Mouse (Mus musculus) cerebellum, adult 11-12 months (tissue): ENCODE measurements around the gene Hrh1.

ENCODE experiments used
- DNase-seq: peaks from one replicate; pipeline ENCODE4 v3.0.0; 2022

Hrh1 gene

GRCm38 (mm10) chr6:114397691-114398217, at the start of gene Hrh1:
Gene Hrh1, plus strand, starts transcription at chr6:114397936.
- DNase-seq, result no peak

DNA sequence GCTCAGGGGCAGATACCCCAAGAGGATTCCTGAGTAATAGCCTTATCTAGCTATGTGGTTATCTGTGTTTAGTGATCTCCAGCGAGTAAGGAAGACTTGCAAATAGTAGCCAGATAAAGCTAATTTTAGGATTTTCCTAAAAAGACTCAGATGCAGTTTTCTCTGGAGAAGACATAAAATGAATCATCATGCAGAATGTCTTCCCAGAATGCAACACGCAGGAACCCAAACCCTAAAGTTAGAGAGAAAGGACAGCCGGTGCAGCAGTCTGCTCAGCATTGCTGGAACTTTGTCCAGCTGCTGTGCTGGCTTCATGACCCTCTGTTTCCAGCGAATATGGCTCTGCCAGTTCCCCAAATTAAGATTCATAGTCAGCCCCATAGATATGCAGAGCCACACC, 43.1 kb upstream of the Hrh1 start:
- no peak for DNase-seq

GRCm38 (mm10) chr6:114358171-114358570, 39.6 kb upstream of the Hrh1 start:
- DNase-seq, result peak; percentile 6

DNA sequence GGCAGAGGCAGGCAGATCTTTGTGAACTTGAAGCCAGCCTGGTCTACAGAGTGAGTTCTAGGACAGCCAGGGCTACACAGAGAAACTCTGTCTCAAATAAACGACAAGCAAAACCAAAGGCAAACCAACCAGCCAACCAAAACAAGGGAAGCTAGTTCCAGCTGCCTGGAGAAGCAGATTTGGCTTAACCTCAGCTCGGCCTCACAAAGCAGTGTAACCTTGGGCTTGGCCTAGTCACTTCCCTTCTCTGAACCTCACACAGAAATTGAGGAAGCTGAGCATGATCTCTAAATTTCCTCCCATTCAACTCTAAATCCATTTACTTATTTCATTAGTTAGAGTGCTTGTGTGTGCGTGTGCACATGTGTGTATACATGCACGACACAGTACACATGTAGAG, 35.4 kb upstream of the Hrh1 start:
- no peak for DNase-seq

DNA sequence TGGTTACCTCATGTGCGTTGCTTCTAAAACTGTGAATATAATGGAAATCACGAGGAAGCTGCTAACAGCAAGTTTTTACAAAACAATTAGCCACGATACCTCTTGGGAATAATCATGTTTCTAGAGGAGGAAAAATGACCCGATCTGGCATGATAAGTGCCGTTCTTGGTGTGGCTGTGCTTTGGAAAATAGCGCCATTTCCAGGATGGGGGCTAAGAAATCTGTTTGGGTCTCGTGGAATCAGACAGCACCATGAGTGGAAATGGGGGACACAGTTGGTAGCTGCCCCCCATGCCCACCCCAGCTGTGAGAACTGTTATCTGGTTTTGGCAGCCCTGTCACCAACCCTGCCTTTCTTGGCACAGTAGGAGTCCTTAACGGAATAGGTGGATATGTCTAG, 34.0 kb upstream of the Hrh1 start:
- no peak for DNase-seq

GRCm38 (mm10) chr6:114364734-114365133, 33.0 kb upstream of the Hrh1 start:
- no peak for DNase-seq

- no peak for DNase-seq
These were observed 31.5 kb upstream of the Hrh1 start for GRCm38 (mm10) chr6:114366191-114366590.

GRCm38 (mm10) chr6:114367681-114368080, 30.1 kb upstream of the Hrh1 start:
- no peak for DNase-seq

DNA sequence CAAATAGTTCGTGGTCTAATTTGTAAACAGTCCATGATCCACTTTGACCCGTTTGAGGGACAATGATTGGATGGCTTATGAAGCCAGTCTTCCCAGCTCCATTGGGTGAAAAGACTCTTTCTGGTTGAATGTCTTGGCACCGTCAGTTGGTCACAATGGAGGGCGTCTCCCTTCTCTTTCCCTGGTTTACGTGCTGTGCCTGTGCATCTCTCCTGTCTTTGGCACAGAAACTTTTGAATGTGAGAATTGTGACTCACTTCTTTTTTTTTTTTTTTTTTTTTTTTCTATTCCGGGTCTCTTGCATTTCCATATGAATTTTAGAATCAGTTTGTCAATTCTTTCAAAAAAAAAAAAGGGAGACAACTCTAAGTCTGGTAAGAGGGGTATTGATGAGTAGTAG, 29.5 kb upstream of the Hrh1 start:
- DNase-seq, result no peak

GRCm38 (mm10) chr6:114372741-114373140, 25.0 kb upstream of the Hrh1 start:
- no peak for DNase-seq

GRCm38 (mm10) chr6:114380872-114381271, 16.9 kb upstream of the Hrh1 start:
- no peak for DNase-seq

DNA sequence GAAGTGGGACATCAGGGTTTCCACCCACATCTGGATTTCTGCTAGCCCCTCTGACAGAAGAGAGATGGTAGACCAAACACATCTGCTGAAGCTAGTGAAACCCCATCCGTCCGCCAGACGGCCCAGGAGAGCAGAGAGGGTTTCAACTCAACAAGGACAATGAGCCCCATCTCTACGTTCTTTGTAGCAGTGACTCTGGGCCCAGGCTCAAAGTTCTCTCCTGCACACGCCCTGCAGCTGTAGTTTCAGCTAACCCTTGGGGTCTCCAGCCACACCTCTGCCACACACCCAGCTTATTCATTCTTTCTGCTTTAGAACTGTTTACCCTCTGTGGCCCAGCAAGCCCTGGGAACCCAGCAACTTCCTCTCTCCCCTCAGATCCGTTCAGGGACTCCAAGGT, 10.4 kb upstream of the Hrh1 start:
- DNase-seq, result no peak

DNA sequence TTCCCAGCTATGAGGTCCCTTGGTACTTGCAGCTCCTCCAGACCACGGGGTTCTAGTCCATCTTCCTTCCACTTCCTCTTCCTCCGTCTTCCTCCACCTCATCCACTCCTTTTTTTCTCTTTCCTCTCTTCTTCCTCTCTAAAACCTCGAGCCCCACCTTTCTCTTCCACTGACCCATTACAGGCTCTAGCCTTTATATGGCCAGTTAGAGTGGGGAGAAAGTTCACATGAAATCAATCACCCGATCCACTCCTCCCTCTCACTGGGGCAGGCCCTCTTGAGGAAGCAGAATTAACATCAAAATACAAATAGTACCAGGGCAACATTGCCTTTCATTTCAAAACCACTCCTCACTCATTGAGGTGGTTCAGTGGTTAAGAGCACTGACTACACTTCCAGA, 9.9 kb upstream of the Hrh1 start:
- no peak for DNase-seq

- DNase-seq, result no peak
These were observed 7.6 kb upstream of the Hrh1 start for GRCm38 (mm10) chr6:114390129-114390528.

GRCm38 (mm10) chr6:114394982-114395381, 2.8 kb upstream of the Hrh1 start:
- DNase-seq, result no peak

GRCm38 (mm10) chr6:114396605-114397004, 1.1 kb upstream of the Hrh1 start:
- DNase-seq, result no peak

- DNase-seq, result no peak
These were observed 456 bp upstream of the Hrh1 start for GRCm38 (mm10) chr6:114397280-114397679.

DNA sequence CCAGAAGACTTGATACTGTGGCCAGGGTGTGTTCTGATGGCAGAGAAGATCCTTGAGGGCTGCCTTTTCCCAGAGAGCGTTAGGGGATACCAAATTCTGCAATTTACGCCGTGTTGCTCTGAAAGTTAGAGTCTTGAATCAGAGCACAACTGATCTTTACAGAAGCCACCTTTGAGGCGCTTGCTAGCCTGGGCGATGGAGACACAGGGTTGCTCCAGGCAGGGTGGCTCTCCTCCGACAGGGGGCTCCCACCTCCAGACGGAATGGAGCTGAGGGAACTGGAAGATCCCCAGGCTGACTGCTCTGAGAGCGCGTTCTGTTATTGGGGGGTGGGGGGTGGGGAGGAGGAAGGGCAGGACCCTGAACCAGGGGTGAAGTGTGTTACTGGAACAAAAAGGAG, 890 bp downstream of the Hrh1 start:
- no peak for DNase-seq

DNA sequence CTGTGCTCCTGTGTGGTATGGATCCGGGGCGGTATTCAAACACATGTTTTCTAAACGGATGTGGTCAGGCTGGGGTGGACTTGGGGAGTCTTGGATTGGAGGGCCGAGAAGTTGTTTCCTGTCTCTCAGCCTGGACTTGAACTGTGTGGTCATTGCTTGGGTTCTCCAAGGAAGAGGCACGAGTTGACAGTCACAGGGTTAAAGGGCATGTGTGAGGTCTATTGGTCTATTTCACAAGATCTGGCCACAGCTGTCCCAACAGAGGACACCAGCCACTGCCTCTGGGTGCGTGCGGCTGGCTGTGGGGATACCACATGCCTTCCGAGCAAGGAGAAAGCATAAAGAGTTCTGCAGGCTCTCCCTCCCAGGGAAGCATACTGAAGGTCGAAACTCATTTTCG, 2.7 kb downstream of the Hrh1 start:
- no peak for DNase-seq

DNA sequence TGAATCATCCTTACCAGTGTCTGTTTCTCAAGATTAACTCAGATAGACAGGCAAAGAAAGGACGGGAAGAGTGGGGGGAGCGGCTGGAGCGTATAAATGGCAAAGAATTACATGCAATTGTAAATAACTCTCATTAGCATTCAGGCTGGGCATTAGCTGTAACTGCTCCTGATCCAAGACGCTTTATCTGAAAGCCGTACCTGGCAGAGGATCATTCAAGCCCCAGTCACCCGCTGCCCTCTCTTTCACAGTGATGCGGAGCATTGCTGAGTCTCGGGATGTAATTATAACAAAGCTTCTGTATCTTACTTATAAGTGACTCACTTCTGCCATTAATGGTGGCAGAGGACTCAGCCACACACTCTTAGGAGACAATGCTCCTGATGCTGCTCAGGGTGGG, 3.1 kb downstream of the Hrh1 start:
- no peak for DNase-seq

DNA sequence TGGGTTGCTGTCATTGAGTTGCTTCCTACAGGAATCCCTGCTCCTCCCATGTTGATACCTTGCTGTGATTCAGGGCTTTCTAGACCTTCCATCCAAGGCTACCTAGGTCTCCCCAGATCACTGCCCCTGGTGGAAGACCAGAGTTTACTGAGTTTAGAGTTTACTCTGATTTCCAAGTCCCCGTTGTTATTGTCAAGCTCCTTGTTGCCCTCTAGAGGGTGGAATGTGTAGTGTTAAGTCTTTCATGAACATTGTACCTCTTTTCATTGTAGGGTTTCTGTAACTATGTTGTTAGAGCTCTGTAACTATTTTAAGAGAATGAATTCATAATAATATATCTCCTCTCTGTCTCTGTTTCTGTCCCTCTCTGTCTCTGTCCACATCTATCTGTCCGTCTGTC, 4.4 kb downstream of the Hrh1 start:
- no peak for DNase-seq

- no peak for DNase-seq
These were observed 5.9 kb downstream of the Hrh1 start for GRCm38 (mm10) chr6:114403632-114404031.

DNA sequence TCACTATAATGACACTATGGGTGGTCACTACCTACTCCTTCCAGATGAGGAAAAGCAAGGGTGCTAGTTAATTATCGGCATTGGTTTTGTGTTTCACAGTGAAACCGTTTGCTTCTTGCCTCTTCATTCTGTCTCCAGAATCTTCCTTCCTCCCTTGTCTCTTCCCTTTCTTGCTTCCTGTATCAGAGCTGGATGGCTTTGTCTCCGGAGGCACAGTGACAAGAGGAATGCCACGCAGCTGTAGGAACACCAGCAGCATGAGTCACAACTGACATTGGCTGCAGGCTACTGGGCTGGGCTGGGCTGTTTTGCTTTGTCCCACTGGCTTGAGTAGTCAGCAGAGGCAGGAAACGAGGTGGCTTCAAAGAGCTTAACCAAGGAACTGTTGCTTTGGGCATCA, 6.4 kb downstream of the Hrh1 start:
- DNase-seq, result no peak

- DNase-seq, result peak; percentile 12
These were observed 7.2 kb downstream of the Hrh1 start for GRCm38 (mm10) chr6:114404774-114405468.

GRCm38 (mm10) chr6:114406634-114407033, 8.9 kb downstream of the Hrh1 start:
- DNase-seq, result no peak
